Mouse (Mus musculus) embryo, embryonic 9.5 days (tissue): ENCODE results near the gene Tmem89.

Experiments
- DNase-seq: peaks from one replicate; pipeline ENCODE4 v3.0.0-alpha.2; 2017; ENCODE audit errors: extremely low spot score

The Tmem89 gene

DNA sequence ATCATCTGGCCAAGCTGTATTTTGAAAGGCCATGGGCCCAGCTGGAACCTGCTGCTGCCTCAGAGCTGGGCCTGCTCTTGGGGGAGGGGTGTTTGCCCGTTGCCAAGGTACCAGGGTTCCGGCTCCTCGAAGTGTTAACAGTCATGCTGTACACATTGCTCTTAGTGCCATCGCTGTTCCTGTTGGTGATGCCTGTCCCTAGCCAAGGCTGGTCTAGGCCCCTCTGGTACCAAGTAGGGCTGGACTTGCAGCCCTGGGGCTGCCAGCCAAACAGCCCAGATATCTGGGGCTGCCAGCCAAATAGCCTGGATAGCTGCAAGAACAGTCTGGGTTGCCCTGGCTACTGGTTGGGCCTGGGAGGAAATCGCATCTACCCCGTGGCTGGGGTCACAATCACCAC is at the start of gene Tmem89:
Gene Tmem89 (plus strand): TSS at position 129 of the 400 bp plus-strand sequence.
- no peak for DNase-seq

- DNase-seq = no peak
Observed at GRCm38 (mm10) chr9:108912308-108912707, 2.1 kb upstream of the Tmem89 start.

DNA sequence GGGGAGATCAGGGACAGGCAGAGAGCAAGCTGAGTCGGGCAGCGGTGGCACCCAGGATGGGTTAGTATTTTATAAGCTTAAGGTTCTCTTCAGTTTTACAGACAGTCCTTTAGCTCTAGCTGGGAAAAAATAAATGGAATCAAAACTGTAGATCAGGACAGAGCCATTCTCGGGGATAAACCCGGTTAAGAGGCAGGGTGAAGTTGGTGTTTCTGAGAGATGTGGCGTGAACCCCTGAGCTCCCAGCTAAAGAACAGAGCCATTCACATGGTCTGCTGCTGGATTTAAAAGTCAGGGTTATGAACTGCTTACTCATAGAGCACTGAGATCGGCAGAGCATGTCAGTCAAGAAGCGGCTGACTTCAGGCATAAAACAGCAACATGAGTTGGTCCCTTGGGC is 1.3 kb upstream of the Tmem89 start:
- no peak for DNase-seq

DNA sequence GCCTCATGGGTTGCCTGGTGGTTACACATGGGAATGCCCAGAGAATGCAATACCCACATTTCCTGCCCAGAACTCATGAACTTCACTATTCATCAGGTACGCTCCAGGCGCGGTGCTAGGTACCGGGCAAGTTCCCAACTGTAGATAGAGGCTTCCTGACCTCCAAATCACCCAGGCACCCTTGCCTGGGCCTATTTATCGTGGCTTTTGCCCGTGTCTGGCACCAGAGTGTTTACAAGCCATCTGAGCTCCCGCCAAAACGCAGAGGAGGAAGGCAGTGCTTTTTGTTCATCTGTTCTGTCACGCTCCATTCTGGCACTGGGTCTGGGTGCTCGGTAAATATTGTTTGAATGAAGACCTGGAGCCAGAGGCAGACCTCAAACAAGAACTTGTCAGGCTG is 798 bp upstream of the Tmem89 start:
- DNase-seq = no peak

DNA sequence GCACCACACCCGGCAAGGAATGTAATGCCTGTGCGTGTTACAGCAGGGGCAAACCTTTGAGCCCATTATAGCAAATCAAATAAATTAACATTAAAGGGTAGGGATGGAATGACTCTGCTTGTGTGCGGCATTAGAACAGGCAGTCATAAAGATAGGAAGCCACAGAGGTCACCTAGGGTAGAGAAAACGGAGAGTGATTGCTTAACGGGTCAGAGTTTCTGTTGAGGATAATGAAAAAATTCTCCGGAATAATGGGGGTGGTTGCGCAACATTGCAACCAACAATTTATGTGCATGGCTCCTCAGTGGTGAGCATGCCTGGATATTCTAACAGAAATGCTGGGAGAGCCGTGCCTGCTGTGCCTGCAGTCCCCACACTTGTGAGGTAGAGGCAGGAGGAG is 11.5 kb downstream of the Tmem89 start:
- no peak for DNase-seq

DNA sequence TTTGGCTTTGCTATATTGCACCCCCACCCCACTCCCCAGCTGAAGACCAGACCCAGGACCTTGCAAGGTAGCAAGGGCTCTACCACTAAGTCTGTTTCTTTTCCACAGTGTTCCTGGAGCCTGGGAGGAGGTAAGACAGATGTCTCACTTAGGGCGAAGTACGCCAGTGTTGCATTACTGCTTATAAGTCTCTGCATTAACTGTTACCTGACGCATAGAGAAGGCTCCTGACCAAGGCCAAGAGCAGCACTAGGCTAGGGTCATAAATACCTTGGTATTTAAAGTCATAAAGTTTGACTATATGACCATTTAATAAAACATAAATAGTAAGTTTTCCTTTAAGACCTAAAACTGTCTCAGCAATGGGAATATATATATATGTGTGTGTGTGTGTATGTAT is 14.0 kb downstream of the Tmem89 start:
- DNase-seq = no peak

- no peak for DNase-seq
Observed at GRCm38 (mm10) chr9:108935991-108936390, 21.6 kb downstream of the Tmem89 start.

- peak; percentile 87 for DNase-seq
Observed at GRCm38 (mm10) chr9:108936418-108937364, 22.3 kb downstream of the Tmem89 start, which contains the start of gene Uqcrc1. Gene Uqcrc1, plus strand, starts transcription at chr9:108936633.

DNA sequence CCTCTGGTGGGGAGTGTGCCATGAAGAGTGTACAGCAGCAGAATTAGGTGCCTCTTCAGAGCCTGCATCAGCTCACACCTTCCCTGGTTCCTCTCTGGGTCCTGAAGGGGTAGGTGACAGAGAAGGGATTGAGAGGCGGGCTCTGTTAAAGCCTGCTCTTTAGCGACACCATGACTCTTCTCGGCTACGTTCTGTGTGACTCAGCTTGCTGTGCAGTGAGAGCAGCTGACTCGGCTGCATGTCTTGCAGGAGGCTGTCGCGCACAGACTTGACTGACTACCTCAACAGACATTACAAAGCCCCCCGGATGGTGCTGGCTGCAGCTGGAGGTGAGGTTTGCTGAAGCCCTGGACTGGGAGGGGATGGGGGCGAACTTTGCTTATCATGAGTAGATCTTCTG is 30.7 kb downstream of the Tmem89 start:
- no peak for DNase-seq

GRCm38 (mm10) chr9:108945608-108946007 is 31.2 kb downstream of the Tmem89 start:
- DNase-seq = no peak

- no peak for DNase-seq
Observed at GRCm38 (mm10) chr9:108949231-108949966, 35.0 kb downstream of the Tmem89 start.

DNA sequence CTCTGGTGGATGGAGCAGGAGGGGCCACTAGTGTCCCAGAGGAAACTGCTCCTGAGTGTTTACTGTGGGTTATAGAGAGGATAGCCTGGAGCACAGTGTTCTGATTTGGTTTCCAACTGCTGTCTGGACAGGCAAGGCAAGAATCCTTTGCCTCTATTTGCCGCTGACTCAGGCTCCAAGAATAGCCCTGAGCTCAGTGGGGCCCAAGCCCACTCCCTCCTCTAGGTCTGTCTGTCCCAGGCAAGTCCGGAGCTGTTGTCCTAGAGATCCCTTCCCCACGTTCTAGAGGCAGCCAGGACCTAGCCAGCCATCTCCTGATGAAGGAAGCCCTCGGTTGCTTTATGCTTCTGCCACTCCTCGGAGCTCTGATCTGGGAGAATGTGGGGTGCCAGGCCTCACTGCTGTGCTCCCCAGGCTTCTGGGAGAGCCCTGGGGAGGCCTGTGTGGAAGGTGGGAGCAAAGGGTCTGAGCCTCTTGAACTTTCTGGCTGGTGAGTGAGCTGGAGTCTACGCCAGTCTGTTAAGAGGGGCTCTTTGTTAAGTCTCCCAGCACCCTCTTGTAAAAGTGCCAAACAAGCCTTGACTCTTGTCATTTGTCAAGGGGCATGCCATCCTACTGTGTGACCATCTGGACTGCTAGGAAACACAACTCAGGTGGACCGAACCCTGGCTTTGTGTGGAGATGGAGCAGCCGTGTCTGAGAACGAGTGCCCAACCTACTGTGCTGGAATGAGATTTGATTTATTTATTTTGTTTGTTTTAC is 35.7 kb downstream of the Tmem89 start:
- no peak for DNase-seq

GRCm38 (mm10) chr9:108953081-108953636 is 38.7 kb downstream of the Tmem89 start, which contains the start of gene Col7a1:
Gene Col7a1, plus strand, starts transcription at chr9:108953586.
- DNase-seq = no peak

DNA sequence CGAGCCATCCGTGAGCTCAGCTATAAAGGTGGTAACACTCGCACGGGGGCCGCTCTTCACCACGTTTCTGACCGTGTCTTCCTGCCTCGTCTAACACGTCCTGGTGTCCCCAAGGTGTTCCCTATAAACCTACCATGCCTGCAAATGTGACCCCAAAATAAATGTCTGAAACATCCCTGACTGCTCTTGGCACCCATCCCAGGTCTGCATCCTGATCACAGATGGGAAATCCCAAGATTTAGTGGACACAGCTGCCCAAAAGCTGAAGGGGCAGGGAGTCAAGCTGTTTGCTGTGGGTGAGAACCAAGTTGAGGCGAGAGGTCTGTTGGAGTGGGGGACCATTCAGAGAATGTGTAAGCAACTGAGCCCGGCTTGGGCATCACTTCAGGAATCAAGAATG is 40.8 kb downstream of the Tmem89 start:
- DNase-seq = no peak

- DNase-seq = no peak
Observed at GRCm38 (mm10) chr9:108955846-108956245, 41.4 kb downstream of the Tmem89 start.

DNA sequence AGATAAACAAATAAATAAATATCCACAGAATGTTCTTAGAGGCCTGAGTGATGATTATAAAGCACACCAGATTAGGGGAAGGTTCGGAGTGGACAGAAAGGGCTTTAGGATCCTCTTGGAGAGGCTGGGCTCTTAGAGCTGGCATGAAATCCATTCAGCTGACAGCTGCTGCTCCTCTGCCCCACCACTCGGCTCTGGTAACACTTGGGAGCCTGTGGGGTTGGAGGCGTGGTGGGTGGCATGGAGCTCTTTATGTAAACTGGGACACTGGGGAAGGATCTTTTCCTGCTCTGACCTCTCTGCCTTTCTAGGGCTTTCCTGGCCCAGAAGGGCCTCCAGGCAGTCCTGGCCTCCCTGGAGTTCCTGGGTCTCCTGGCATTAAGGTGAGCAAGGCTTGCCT is 49.2 kb downstream of the Tmem89 start:
- no peak for DNase-seq

GRCm38 (mm10) chr9:108964338-108964737 is 49.9 kb downstream of the Tmem89 start:
- no peak for DNase-seq
